Mouse (Mus musculus) embryo, embryonic 11 days (tissue): ENCODE measurements at regions not wholly inside any gene's neighbourhood (a gene's known extent, or its start where the extent isn't known, plus 50 kb on each side); places are given as distances from the start of the nearest gene placed in this dataset.

Experiments used
- DNase-seq: peaks from one replicate; pipeline ENCODE4 v3.0.0-alpha.2; 2015

DNA sequence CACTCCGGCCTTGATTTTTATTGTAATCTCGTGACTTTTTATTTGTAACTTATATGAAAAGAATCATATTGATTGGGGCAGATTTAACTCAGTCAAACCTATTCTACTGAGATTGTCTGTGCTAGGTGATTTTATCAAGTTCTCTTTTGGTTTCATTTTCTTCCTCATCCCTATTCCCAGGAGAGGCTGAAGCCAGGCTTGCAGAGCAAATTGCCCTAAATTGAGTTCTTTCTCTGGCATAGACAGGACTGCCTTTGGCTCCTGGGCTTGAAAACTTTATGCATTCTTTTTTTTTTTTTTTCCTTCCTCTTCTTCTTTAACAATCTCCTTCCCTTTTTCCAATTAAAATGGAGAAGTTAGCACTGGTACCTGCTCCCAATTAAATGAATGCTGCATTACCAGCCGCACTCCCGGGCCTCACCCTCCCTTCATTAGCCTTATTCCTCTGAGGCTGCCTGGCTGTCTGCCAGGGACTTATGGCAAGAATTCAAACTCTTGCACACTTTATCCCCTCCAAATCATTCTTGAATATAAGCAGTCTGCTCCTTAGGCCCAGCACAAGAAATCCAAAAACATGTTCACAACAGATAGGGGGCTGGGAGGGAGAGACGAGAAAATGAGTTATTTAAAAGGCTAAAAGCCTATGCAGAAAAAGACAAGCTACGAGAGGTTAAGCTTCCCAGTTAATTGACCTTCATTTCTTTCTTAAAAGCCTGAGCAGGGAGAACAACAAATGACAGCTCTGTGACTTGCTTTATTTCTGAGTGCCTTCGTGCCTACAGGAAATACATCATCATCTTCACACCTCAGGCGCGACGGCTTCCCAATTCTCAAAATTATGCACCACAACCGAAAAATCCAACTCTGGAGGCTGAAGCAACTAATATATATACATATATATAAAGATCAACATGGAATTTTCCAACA lies 476.8 kb upstream of the Mms22l start:
- peak; percentile 17 for DNase-seq
